Mouse (Mus musculus) hindbrain, postnatal 0 days (tissue): ENCODE data around the gene Nol12. TPM values are rescaled to one million over a fixed set of nuclear protein-coding genes. Genes with fewer than 3 reads are reported as not detected.

Experiments used
- ATAC-seq: fragments of 200-750 bp; cut with Nextera tagmentation; 2 replicates; pipeline ENCODE4 v1.8.0; 2017; ENCODE audit warnings: mild to moderate bottlenecking, moderate TSS enrichment, moderate library complexity
- DNase-seq: peaks from one replicate; pipeline ENCODE4 v3.0.0-alpha.2; 2015; ENCODE audit warnings: low spot score
- H3K27ac ChIP-seq: fragments of 300-500 bp; sonication (generic); 2 replicates; pipeline ENCODE4 v1.5.1; 2014; ENCODE audit warnings: mild to moderate bottlenecking
- H3K27me3 ChIP-seq: fragments of 300-500 bp; sonication (generic); 2 replicates; pipeline ENCODE4 v1.6.1; 2014; ENCODE audit warnings: low read length, mixed read lengths; ENCODE audit not compliant: insufficient read depth
- H3K36me3 ChIP-seq: fragments of 300-500 bp; sonication (generic); 2 replicates; pipeline ENCODE4 v1.6.1; 2014; ENCODE audit warnings: low read length, mixed read lengths; ENCODE audit not compliant: insufficient read depth
- H3K4me1 ChIP-seq: fragments of 300-500 bp; sonication (generic); 2 replicates; pipeline ENCODE4 v1.6.1; 2014; ENCODE audit warnings: antibody characterized with exemption, low read length, mixed read lengths; ENCODE audit not compliant: insufficient read depth
- H3K4me2 ChIP-seq: fragments of 300-500 bp; sonication (generic); 2 replicates; pipeline ENCODE4 v1.6.1; 2014; ENCODE audit warnings: low read depth, mild to moderate bottlenecking, low read length, moderate library complexity, mixed read lengths
- H3K4me3 ChIP-seq: fragments of 300-500 bp; sonication (generic); 2 replicates; pipeline ENCODE4 v1.5.1; 2014; ENCODE audit warnings: low read length
- H3K9ac ChIP-seq: fragments of 300-500 bp; sonication (generic); replicated peaks from 2 replicates; pipeline ENCODE4 v1.6.1; 2014; ENCODE audit warnings: mild to moderate bottlenecking, low read length, moderate library complexity, mixed read lengths
- H3K9me3 ChIP-seq: fragments of 300-500 bp; sonication (generic); 2 replicates; pipeline ENCODE4 v1.6.1; 2016; ENCODE audit warnings: low read length, mixed read lengths
- CTCF ChIP-seq: IDR thresholded peaks from 2 replicates; pipeline ENCODE4 v1.5.1; 2016; ENCODE audit warnings: antibody characterized with exemption, control low read depth, low read depth
- WGBS: fragments of 180-500 bp; shearing (Covaris S2); extraction: QIAGEN DNeasy Blood & Tissue Kit; methylation state at CpG from one replicate; pipeline ENCODE4 v1.1.7; 2014; 5-methylcytosine and 5-hydroxymethylcytosine counted together
- polyA plus RNA-seq: library from polyadenylated mRNA; unstranded; fragments of >200 nt; fragmentation: Nextera tagmentation; extraction: Ambion mirVana; gene quantifications from 2 replicates; pipeline ENCODE4 v1.2.1, GENCODE M21; 2015
- total RNA-seq: library from RNA; depleted of rRNA; stranded (reverse); fragments of >200 nt; gene quantifications from 2 replicates; pipeline ENCODE4 v1.2.3, GENCODE M21; 2014

Gene Nol12
- total and polyA plus RNA-seq, 2 experiments from 2014 or later: 4.7 to 56.4 TPM

- peak overlapping the region; percentile 71 for H3K4me3 ChIP-seq
- peaks cover 20% of the 10 kb centered on the region for H3K4me1 ChIP-seq
- no peaks in the 10 kb centered on the region for H3K27me3 ChIP-seq
- no peaks in the 10 kb centered on the region for H3K9me3 ChIP-seq
- H3K4me2 ChIP-seq: peak overlapping the region; percentile 86
- ATAC-seq: peak; percentile 33; the same call in 1 of the 2 replicates
- peak; percentile 95 for TF ChIP-seq CTCF
- peaks cover 8% of the 10 kb centered on the region; the same call in 1 of the 2 replicates for H3K36me3 ChIP-seq
- H3K9ac ChIP-seq: peak overlapping the region; percentile 86
- peak; percentile 93 for DNase-seq
- H3K27ac ChIP-seq: peak overlapping the region; percentile 48; the same call in 1 of the 2 replicates
- 9% methylated on average over 8 of the region's 8 CpGs for WGBS
Observed at GRCm38 (mm10) chr15:78915660-78916017, 19.1 kb upstream of the Nol12 start.

- DNase-seq: peak; percentile 57
- 0 out of 2 replicates have a peak, but pooled peaks have one; percentile 1 for ATAC-seq
- whole genome bisulfite sequencing: 17% methylated on average over 12 of the region's 12 CpGs
- TF ChIP-seq CTCF: no peak
- peaks cover 20% of the 10 kb centered on the region for H3K4me1 ChIP-seq
- peak overlapping the region; percentile 71 for H3K4me3 ChIP-seq
- peak overlapping the region; percentile 86 for H3K9ac ChIP-seq
- peaks cover 8% of the 10 kb centered on the region; the same call in 1 of the 2 replicates for H3K36me3 ChIP-seq
- H3K27me3 ChIP-seq: no peaks in the 10 kb centered on the region
- peak overlapping the region; percentile 86 for H3K4me2 ChIP-seq
- no peaks in the 10 kb centered on the region for H3K9me3 ChIP-seq
- H3K27ac ChIP-seq: peak overlapping the region; percentile 48; the same call in 1 of the 2 replicates
Observed at GRCm38 (mm10) chr15:78916052-78916826, 18.5 kb upstream of the Nol12 start.

GRCm38 (mm10) chr15:78918126-78918525 is 16.6 kb upstream of the Nol12 start:
- 92% methylated on average over 23 of the region's 23 CpGs for WGBS
- TF ChIP-seq CTCF: no peak
- Histone ChIP-seq H3K27me3 (no peaks in the 10 kb centered on the region), H3K4me1 (peaks cover 17% of the 10 kb centered on the region), H3K9me3 (no peaks in the 10 kb centered on the region), H3K27ac (no peak overlapping the region), H3K4me2 (no peak overlapping the region), H3K4me3 (no peak overlapping the region), H3K36me3 (peaks cover 8% of the 10 kb centered on the region; the same call in 1 of the 2 replicates), H3K9ac (no peak overlapping the region)
- ATAC-seq: no peak
- DNase-seq: no peak

- ATAC-seq: no peak
- H3K4me2 ChIP-seq: no peak overlapping the region
- no peak overlapping the region for H3K27ac ChIP-seq
- no peaks in the 10 kb centered on the region for H3K27me3 ChIP-seq
- no peaks in the 10 kb centered on the region for H3K9me3 ChIP-seq
- no peak overlapping the region for H3K4me3 ChIP-seq
- H3K36me3 ChIP-seq: peaks cover 8% of the 10 kb centered on the region; the same call in 1 of the 2 replicates
- DNase-seq: no peak
- no peak overlapping the region for H3K9ac ChIP-seq
- H3K4me1 ChIP-seq: peaks cover 15% of the 10 kb centered on the region
- TF ChIP-seq CTCF: no peak
- WGBS: 88% methylated on average over 12 of the region's 12 CpGs
Observed at GRCm38 (mm10) chr15:78919914-78920313, 14.8 kb upstream of the Nol12 start.

- 86% methylated on average over 7 of the region's 7 CpGs for WGBS
- Histone ChIP-seq H3K9ac (no peak overlapping the region), H3K4me3 (no peak overlapping the region), H3K4me1 (peaks cover 12% of the 10 kb centered on the region), H3K27ac (no peak overlapping the region), H3K9me3 (no peaks in the 10 kb centered on the region), H3K36me3 (peaks cover 8% of the 10 kb centered on the region; the same call in 1 of the 2 replicates), H3K27me3 (no peaks in the 10 kb centered on the region), H3K4me2 (no peak overlapping the region)
- ATAC-seq (no peak), DNase-seq (no peak)
- TF ChIP-seq CTCF: no peak
Observed at GRCm38 (mm10) chr15:78922700-78923099, 12.0 kb upstream of the Nol12 start.

- no peak overlapping the region for H3K4me3 ChIP-seq
- no peak overlapping the region for H3K9ac ChIP-seq
- H3K27me3 ChIP-seq: no peaks in the 10 kb centered on the region
- no peak for TF ChIP-seq CTCF
- H3K27ac ChIP-seq: no peak overlapping the region
- DNase-seq (no peak), ATAC-seq (no peak)
- no peaks in the 10 kb centered on the region for H3K9me3 ChIP-seq
- peaks cover 12% of the 10 kb centered on the region for H3K4me1 ChIP-seq
- no peak overlapping the region for H3K4me2 ChIP-seq
- 0 out of 2 replicates have a peak, but pooled peaks cover 8% of the 10 kb centered on the region for H3K36me3 ChIP-seq
- 75% methylated on average over 6 of the region's 6 CpGs for WGBS
Observed at GRCm38 (mm10) chr15:78923585-78923984, 11.1 kb upstream of the Nol12 start.

GRCm38 (mm10) chr15:78925129-78925528 is 9.6 kb upstream of the Nol12 start:
- DNase-seq (no peak), ATAC-seq (no peak)
- no peak overlapping the region for H3K9ac ChIP-seq
- H3K4me3 ChIP-seq: no peak overlapping the region
- H3K36me3 ChIP-seq: no peaks in the 10 kb centered on the region
- TF ChIP-seq CTCF: no peak
- no peaks in the 10 kb centered on the region for H3K27me3 ChIP-seq
- 34% methylated on average over 8 of the region's 8 CpGs for WGBS
- H3K27ac ChIP-seq: no peak overlapping the region
- H3K4me2 ChIP-seq: no peak overlapping the region
- H3K9me3 ChIP-seq: no peaks in the 10 kb centered on the region
- H3K4me1 ChIP-seq: peaks cover 12% of the 10 kb centered on the region
